Mouse (Mus musculus): Measurements from ENCODE around the gene Ankrd24.
A peak's percentile ranks its signal among the peaks of the same experiment; 100 is the strongest.

Gene Ankrd24

GRCm38 (mm10) chr10:81628390-81628789 lies at the start of gene Ankrd24:
Gene Ankrd24 (plus strand): TSS chr10:81628540.
- DNase-seq (ENCODE audit: low spot score), result no peak

DNA sequence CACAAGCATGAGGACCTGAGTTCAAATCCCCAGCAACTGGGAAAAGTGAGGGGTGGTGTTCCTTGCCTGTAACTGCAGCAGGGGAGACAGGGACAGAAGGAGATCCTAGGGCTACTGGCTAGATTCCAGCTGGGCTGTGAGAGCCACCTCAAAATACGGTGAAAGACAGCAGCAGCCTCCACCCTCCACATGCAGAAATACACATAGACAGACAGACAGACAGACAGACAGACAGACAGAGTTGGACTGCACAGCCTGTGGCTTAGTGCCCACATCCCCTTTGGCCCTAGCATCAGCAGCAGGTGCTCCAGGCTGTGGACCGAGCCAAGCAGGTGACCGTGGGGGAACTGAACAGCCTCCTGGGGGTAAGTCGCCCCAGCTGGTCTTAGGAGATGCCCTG lies 48.4 kb upstream of the Ankrd24 start:
- no peak for DNase-seq (ENCODE audit: low spot score)

DNA sequence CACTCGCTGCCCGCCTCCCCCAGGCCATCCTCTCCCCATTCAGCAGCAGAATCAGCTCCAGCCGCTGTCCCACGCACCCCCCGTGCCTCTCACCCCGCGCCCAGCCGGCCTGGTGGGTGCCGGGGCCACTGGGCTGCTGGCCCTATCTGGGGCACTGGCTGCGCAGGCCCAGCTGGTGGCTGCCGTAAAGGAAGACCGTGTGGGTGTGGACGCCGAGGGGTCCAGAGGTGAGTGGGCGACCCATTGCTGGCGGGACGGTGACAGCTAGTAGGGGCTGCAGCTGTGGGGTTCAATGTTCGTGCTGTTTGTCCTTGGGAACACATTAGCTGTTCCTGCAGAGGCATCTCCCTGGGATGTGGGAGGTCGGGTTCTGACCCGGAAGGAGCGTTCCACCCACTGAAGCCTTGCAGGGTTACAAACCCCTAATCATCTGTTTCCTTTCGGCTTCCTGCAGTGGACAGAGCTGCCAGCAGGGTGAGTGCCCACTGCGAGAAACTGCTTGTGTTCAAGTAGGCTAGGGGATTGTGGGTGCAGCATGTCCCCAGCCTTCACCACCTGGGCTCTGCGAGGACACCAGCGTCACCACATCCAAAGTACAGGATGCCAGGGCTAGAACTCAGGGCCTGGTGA lies 47.8 kb upstream of the Ankrd24 start:
- no peak for DNase-seq (ENCODE audit: low spot score)

- DNase-seq (ENCODE audit: low spot score), result no peak
Measured at GRCm38 (mm10) chr10:81583347-81583746, 45.0 kb upstream of the Ankrd24 start.

DNA sequence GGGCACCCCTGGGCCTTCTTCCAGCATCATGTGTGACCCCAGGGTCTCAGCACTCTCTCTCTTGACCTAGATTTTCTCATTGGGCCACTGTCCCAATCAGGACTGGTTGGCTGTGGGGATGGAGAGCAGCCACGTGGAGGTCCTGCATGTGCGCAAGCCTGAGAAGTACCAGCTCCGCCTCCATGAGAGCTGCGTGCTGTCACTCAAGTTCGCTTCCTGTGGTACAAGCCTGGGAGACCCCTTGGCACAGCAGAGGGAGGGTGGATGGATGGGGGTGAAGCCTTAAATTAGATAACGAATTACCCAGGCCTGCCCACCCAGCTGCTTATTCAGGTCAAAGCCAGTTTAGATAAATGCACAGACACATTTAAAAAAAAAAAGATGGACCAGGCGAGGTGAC lies 39.6 kb upstream of the Ankrd24 start:
- DNase-seq (ENCODE audit: low spot score), result no peak

GRCm38 (mm10) chr10:81591846-81592245 lies 36.5 kb upstream of the Ankrd24 start:
- DNase-seq (ENCODE audit: low spot score), result no peak

- no peak for DNase-seq (ENCODE audit: low spot score)
Measured at GRCm38 (mm10) chr10:81592631-81593030, 35.7 kb upstream of the Ankrd24 start.

DNA sequence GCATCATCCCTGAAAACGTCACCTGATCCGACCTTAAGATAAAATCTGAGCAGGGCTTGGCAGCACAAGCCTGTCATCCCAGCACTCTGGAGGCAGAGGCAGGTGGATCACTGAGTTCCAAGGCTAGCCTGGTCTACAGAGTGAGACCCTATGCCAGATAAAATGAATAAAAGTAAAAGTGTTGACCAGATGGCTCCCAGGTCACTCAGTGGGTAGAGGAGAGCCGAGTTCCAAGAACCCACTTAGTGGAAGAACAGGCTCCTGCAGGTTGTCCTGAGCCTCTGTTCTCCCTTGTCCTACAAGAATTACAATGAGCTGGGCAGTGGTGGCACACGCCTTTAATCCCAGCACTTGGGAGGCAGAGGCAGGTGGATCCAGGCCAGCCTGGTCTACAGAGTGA lies 35.1 kb upstream of the Ankrd24 start:
- DNase-seq (ENCODE audit: low spot score), result no peak

DNA sequence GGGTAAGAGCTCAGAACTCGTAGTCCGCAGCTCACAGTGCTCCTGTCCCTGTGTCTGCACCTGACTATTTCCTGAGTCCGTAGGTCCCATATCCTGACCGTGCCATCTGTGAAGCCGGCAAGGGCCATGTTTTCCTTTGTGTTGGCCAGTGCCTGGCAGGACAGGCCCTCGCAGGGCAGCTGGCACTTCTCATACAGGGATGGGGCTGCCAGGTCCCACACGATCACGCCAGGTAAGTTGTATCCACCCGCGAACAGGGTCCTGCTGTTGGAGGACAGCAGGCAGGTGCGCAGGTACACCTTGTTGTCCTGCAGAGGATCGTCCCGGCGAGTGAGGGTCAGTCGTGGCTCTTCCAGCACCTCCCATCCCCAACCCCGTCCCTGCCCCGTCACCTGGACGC lies 34.4 kb upstream of the Ankrd24 start:
- DNase-seq (ENCODE audit: low spot score), result no peak

GRCm38 (mm10) chr10:81595599-81595998 lies 32.7 kb upstream of the Ankrd24 start:
- no peak for DNase-seq (ENCODE audit: low spot score)

GRCm38 (mm10) chr10:81596611-81597010 lies 31.7 kb upstream of the Ankrd24 start:
- peak; percentile 40 for DNase-seq (ENCODE audit: low spot score)

- peak; percentile 61 for DNase-seq (ENCODE audit: low spot score)
Measured at GRCm38 (mm10) chr10:81597137-81597950, 31.0 kb upstream of the Ankrd24 start.

DNA sequence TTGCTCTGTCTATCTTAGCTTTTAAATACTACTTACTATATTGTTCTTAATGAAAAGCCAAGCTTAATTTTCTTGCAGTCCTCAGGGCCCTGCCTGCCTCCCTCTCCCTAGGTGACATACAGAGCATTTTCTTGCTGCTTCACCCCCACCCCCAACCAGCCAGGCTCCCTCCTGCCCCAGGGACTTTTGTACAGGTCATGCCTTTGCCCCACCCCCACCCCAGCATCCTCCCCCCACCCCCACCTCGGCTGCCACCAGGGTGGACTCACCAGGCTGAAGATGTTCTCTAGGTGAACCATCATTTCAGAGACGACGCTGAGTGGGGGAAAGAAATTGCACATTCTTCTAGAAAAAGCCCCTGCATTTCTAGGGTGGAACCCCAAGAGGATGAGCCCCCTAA lies 30.0 kb upstream of the Ankrd24 start:
- no peak for DNase-seq (ENCODE audit: low spot score)

DNA sequence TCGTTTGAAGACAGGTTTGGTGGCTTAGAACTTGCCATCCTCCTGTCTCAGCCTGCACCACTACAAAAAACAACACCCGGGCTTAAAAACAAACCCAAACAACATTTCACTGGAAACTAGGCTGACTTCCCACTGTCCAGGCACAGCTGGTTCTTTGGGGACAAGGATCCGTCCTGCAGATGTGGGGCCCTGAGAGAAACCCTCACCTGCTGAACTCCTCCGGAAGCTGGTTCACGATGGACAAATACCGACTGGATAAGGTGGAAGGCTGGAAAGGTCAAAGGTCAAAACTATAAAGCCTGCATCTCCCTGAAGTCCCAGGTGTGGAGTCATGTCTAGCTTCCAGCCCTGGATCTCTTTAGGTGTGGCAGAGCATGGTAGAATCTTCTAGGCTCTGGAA lies 29.5 kb upstream of the Ankrd24 start:
- DNase-seq (ENCODE audit: low spot score), result no peak

GRCm38 (mm10) chr10:81599630-81600029 lies 28.7 kb upstream of the Ankrd24 start:
- no peak for DNase-seq (ENCODE audit: low spot score)

DNA sequence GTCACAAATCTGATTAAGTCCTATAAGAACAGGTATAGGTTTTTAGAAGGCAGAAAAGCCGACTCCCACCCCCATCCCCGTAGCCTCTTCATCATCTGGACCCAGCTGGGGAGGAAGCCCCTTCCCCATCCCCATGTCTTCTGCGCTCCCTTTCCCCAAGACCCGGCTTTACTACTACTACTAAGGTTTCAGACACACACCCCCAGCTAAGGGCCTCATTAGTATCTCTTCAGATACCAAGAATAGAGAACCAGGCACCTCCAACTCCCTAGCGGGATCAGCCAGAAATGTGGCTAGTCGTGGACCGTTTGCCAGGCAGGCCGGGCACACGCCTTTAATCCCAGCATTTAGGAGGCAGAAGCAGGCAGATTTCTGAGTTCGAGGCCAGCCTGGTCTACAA lies 28.2 kb upstream of the Ankrd24 start:
- peak; percentile 30 for DNase-seq (ENCODE audit: low spot score)

GRCm38 (mm10) chr10:81600738-81601203 lies 27.6 kb upstream of the Ankrd24 start, which contains the start of gene Tle6:
Gene Tle6 (minus strand): TSS chr10:81601073.
- peak; percentile 99 for DNase-seq (ENCODE audit: low spot score)

DNA sequence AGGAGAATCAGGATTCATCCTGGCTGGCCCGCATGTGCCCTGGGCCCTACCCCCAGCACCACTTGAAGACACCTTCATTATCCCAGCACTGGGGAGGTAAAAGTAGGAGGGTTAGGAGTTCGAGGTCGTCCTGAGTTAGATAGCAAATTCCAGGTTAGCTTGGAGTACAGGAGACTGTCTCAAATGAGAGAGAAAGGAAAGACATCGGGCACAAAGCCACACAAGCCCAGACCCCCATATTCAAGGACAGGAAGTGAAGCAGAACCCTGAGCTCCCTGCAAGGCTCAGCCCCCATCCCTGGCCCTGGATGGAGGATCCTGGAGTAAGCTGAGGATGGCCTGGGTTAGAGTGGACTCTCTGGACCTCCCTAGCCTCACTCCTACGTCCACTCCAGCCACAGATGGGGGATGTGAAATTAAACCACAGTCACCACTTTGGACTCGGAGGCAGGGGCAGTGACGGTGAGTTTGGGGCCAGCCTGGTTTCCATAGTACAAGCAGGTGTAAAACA lies 26.9 kb upstream of the Ankrd24 start:
- no peak for DNase-seq (ENCODE audit: low spot score)

DNA sequence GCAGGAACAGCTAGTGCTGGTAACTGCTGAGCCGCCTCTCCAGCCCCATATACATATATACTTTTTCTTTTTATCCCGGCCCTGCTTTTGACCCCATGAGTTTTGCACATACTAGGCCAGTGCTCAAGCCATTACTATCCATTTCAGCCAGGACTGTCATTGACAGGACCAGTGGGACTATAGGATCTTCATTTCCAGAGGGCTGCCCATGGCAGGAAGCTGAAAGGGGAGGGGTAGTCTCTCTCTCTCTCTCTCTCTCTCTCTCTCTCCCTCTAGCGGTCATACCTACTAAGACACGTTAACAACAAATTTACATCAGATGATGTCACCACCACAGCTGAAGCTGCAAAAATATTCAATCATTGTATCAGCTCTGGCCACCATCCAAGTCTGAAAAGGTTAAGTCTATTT lies 25.6 kb upstream of the Ankrd24 start:
- peak; percentile 87 for DNase-seq (ENCODE audit: low spot score)

GRCm38 (mm10) chr10:81604019-81604967 lies 24.0 kb upstream of the Ankrd24 start:
- DNase-seq (ENCODE audit: low spot score), result no peak

- DNase-seq (ENCODE audit: low spot score), result peak; percentile 96
Measured at GRCm38 (mm10) chr10:81604968-81605665, 23.2 kb upstream of the Ankrd24 start.

DNA sequence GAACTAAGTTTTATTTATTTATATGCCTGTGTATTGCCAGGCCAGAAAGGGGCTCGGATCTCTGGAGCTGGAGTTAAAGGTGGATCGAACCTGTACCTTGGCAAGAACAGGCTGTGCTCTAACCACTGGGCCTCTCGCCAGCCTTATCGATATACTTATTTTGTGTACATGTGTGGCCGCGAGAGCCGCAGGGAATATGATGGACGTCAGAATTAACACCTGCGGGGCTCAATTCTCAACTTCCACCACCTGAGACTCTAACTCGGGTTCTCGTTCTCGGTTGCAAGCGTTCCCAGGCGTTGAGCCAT lies 22.7 kb upstream of the Ankrd24 start:
- no peak for DNase-seq (ENCODE audit: low spot score)

Measured in embryo, embryonic 10.5 days (tissue).